Mouse (Mus musculus) G1E (cell line): ENCODE results near the gene Diaph3. TPM values are rescaled to one million over a fixed set of nuclear protein-coding genes. Genes with fewer than 3 reads are reported as not detected.
"Not testable (repeated sequence)": the region's sequence is repeated elsewhere in the genome, so short reads cannot be mapped to it uniquely, and the experiment has no call there.

Experiments used
- ATAC-seq: 2 replicates; pipeline ENCODE4 v1.8.0; 2016; ENCODE audit warnings: mild to moderate bottlenecking; ENCODE audit not compliant: insufficient number of reproducible peaks, poor library complexity, low FRiP score, severe bottlenecking; ENCODE audit errors: extremely low read depth
- DNase-seq: peaks from one replicate; pipeline ENCODE4 v3.0.0; 2012; ENCODE audit warnings: low spot score
- H3K27me3 ChIP-seq: 2 replicates; pipeline ENCODE4 v1.6.1; 2012; ENCODE audit warnings: mild to moderate bottlenecking, low read length, inconsistent platforms; ENCODE audit not compliant: insufficient read depth
- H3K36me3 ChIP-seq: replicated peaks from 2 replicates; pipeline ENCODE3; 2012; ENCODE audit warnings: mild to moderate bottlenecking, inconsistent platforms
- H3K4me1 ChIP-seq: 2 replicates; pipeline ENCODE4 v1.6.1; 2012; ENCODE audit warnings: low read depth, low read length, inconsistent platforms, mixed read lengths; ENCODE audit not compliant: insufficient read depth
- H3K4me3 ChIP-seq: 2 replicates; pipeline ENCODE4 v1.5.1; 2012; ENCODE audit warnings: low read depth, mild to moderate bottlenecking, inconsistent platforms, low read length, moderate library complexity, mixed read lengths
- H3K9me3 ChIP-seq: replicated peaks from 2 replicates; pipeline ENCODE4 v1.6.1; 2012; ENCODE audit warnings: inconsistent platforms
- CTCF ChIP-seq: IDR thresholded peaks from 2 replicates; pipeline ENCODE4 v1.5.1; 2012; ENCODE audit warnings: low read depth, low read length, inconsistent platforms, mixed read lengths
- GATA1 ChIP-seq: IDR thresholded peaks from 2 replicates; pipeline ENCODE4 v1.6.1; 2012; ENCODE audit warnings: borderline replicate concordance, low read length, inconsistent platforms, mixed read lengths
- GATA2 ChIP-seq: IDR thresholded peaks from 2 replicates; pipeline ENCODE4 v1.6.1; 2012; ENCODE audit warnings: low read depth, low read length, inconsistent platforms, borderline replicate concordance
- POLR2AphosphoS5 ChIP-seq: IDR thresholded peaks from 2 replicates; pipeline ENCODE4 v1.6.1; 2012; ENCODE audit warnings: low read depth, low read length, inconsistent platforms; ENCODE audit not compliant: insufficient replicate concordance
- TAL1 ChIP-seq: conservative IDR thresholded peaks from 2 replicates; pipeline ENCODE4 v1.6.1; 2012; ENCODE audit warnings: low read depth, low read length, inconsistent platforms, mixed read lengths
- polyA plus RNA-seq: library from polyadenylated mRNA; stranded (reverse); fragments of >175 nt; gene quantifications from 2 replicates; pipeline ENCODE4 v1.2.3, GENCODE M21; 2012
- total RNA-seq, 2 experiments: library from RNA; stranded (forward) in 1 of 2; stranded (reverse) in 1 of 2; fragments of 200-1000 nt in 1 of 2; fragments of >200 nt in 1 of 2; fragmentation: Nextera tagmentation in 1 of 2; gene quantifications; 2 replicates each; pipeline ENCODE4 v1.2.3; 2014 to 2017

Diaph3 gene
- total and polyA plus RNA-seq, 3 experiments = 70.5 to 213 (median 152) TPM

GRCm38 (mm10) chr14:86721768-86722167 lies 419.3 kb downstream of the Diaph3 start:
- Histone ChIP-seq H3K4me1 (no peaks in the 10 kb centered on the region), H3K36me3 (peaks cover 4% of the 10 kb centered on the region), H3K27me3 (no peaks in the 10 kb centered on the region), H3K9me3 (no peaks in the 10 kb centered on the region), H3K4me3 (no peak overlapping the region)
- ATAC-seq = no peak
- no peak for TF ChIP-seq TAL1
- TF ChIP-seq POLR2AphosphoS5 = no peak
- TF ChIP-seq GATA1 = no peak
- no peak for TF ChIP-seq GATA2
- no peak for TF ChIP-seq CTCF
- DNase-seq = no peak

GRCm38 (mm10) chr14:86721082-86721481 lies 420.0 kb downstream of the Diaph3 start:
- no peaks in the 10 kb centered on the region for H3K27me3 ChIP-seq
- no peak for ATAC-seq
- H3K4me1 ChIP-seq = no peaks in the 10 kb centered on the region
- H3K36me3 ChIP-seq = peaks cover 4% of the 10 kb centered on the region
- no peak for DNase-seq
- no peak overlapping the region for H3K4me3 ChIP-seq
- no peak for TF ChIP-seq POLR2AphosphoS5
- no peak for TF ChIP-seq GATA2
- no peak for TF ChIP-seq GATA1
- no peak for TF ChIP-seq CTCF
- no peak for TF ChIP-seq TAL1
- no peaks in the 10 kb centered on the region for H3K9me3 ChIP-seq

GRCm38 (mm10) chr14:86720408-86720807 lies 420.6 kb downstream of the Diaph3 start:
- not testable (repeated sequence) for H3K4me1 ChIP-seq, DNase-seq, H3K4me3 ChIP-seq, H3K36me3 ChIP-seq, ATAC-seq, H3K9me3 ChIP-seq, H3K27me3 ChIP-seq

GRCm38 (mm10) chr14:86714088-86714690 lies 426.8 kb downstream of the Diaph3 start:
- ATAC-seq = no peak
- Histone ChIP-seq H3K36me3 (peaks cover 2% of the 10 kb centered on the region), H3K27me3 (no peaks in the 10 kb centered on the region), H3K4me1 (no peaks in the 10 kb centered on the region), H3K9me3 (no peaks in the 10 kb centered on the region), H3K4me3 (no peak overlapping the region)
- TF ChIP-seq GATA2 (no peak), TAL1 (no peak), POLR2AphosphoS5 (no peak), GATA1 (no peak), CTCF (no peak)
- no peak for DNase-seq

GRCm38 (mm10) chr14:86704080-86704479 lies 437.0 kb downstream of the Diaph3 start:
- Histone ChIP-seq H3K4me1 (no peaks in the 10 kb centered on the region), H3K36me3 (peaks cover 5% of the 10 kb centered on the region), H3K27me3 (no peaks in the 10 kb centered on the region), H3K4me3 (no peak overlapping the region), H3K9me3 (no peaks in the 10 kb centered on the region)
- TF ChIP-seq GATA1 (no peak), POLR2AphosphoS5 (no peak), GATA2 (no peak), CTCF (no peak), TAL1 (no peak)
- DNase-seq (no peak), ATAC-seq (no peak; the same call in 1 of the 2 replicates)

- Histone ChIP-seq H3K36me3 (peaks cover 2% of the 10 kb centered on the region), H3K4me3 (no peak overlapping the region), H3K9me3 (no peaks in the 10 kb centered on the region), H3K4me1 (no peaks in the 10 kb centered on the region), H3K27me3 (no peaks in the 10 kb centered on the region)
- ATAC-seq (no peak), DNase-seq (no peak)
- TF ChIP-seq GATA1 (no peak), TAL1 (no peak), POLR2AphosphoS5 (no peak), GATA2 (no peak), CTCF (no peak)
These were observed 439.9 kb downstream of the Diaph3 start for GRCm38 (mm10) chr14:86701145-86701544.

GRCm38 (mm10) chr14:86697887-86698286 lies 443.1 kb downstream of the Diaph3 start:
- H3K4me1 ChIP-seq = no peaks in the 10 kb centered on the region
- no peaks in the 10 kb centered on the region for H3K9me3 ChIP-seq
- H3K27me3 ChIP-seq = no peaks in the 10 kb centered on the region
- no peak for TF ChIP-seq POLR2AphosphoS5
- TF ChIP-seq TAL1 = no peak
- no peak for TF ChIP-seq CTCF
- no peak for TF ChIP-seq GATA2
- TF ChIP-seq GATA1 = no peak
- no peaks in the 10 kb centered on the region for H3K36me3 ChIP-seq
- no peak overlapping the region for H3K4me3 ChIP-seq
- ATAC-seq (no peak), DNase-seq (no peak)
